Mouse (Mus musculus) G1E-ER4 (cell line): ENCODE results near the gene Chaf1a. TPM values are rescaled to one million over a fixed set of nuclear protein-coding genes. Genes with fewer than 3 reads are reported as not detected.

Source experiments
- GATA1 ChIP-seq: IDR thresholded peaks from one replicate; pipeline ENCODE4 v1.8.0; 2012; ENCODE audit warnings: low read length, inconsistent platforms
- polyA plus RNA-seq: library from polyadenylated mRNA; stranded (reverse); fragments of >175 nt; gene quantifications from 2 replicates; pipeline ENCODE4 v1.2.3, GENCODE M21; 2012

Chaf1a gene
- polyA plus RNA-seq, 1 experiment, result 95.0 TPM

GRCm38 (mm10) chr17:56030238-56030870 lies 9.9 kb upstream of the Chaf1a start:
- no peak for TF ChIP-seq GATA1

- no peak for TF ChIP-seq GATA1
Measured at GRCm38 (mm10) chr17:56030919-56031318, 9.3 kb upstream of the Chaf1a start.

GRCm38 (mm10) chr17:56031431-56031830 lies 8.8 kb upstream of the Chaf1a start:
- TF ChIP-seq GATA1, result no peak

GRCm38 (mm10) chr17:56032127-56032733 lies 8.0 kb upstream of the Chaf1a start:
- TF ChIP-seq GATA1, result no peak

- no peak for TF ChIP-seq GATA1
Measured at GRCm38 (mm10) chr17:56032831-56033230, 7.4 kb upstream of the Chaf1a start.

- TF ChIP-seq GATA1, result no peak
Measured at GRCm38 (mm10) chr17:56034040-56034725, 6.1 kb upstream of the Chaf1a start.

GRCm38 (mm10) chr17:56034726-56035100 lies 5.5 kb upstream of the Chaf1a start:
- no peak for TF ChIP-seq GATA1

- TF ChIP-seq GATA1, result no peak
Measured at GRCm38 (mm10) chr17:56035216-56035615, 5.0 kb upstream of the Chaf1a start.

- TF ChIP-seq GATA1, result no peak
Measured at GRCm38 (mm10) chr17:56036176-56036900, 3.9 kb upstream of the Chaf1a start, which contains the start of gene Sh3gl1. Gene Sh3gl1 (minus strand): TSS chr17:56036635.

GRCm38 (mm10) chr17:56036901-56037287 lies 3.3 kb upstream of the Chaf1a start:
- no peak for TF ChIP-seq GATA1

- no peak for TF ChIP-seq GATA1
Measured at GRCm38 (mm10) chr17:56038583-56039261, 1.5 kb upstream of the Chaf1a start.

- no peak for TF ChIP-seq GATA1
Measured at GRCm38 (mm10) chr17:56039345-56039744, 894 bp upstream of the Chaf1a start.

- no peak for TF ChIP-seq GATA1
Measured at GRCm38 (mm10) chr17:56040857-56041163, 571 bp downstream of the Chaf1a start.

- no peak for TF ChIP-seq GATA1
Measured at GRCm38 (mm10) chr17:56051369-56051768, 11.1 kb downstream of the Chaf1a start.

- no peak for TF ChIP-seq GATA1
Measured at GRCm38 (mm10) chr17:56054938-56055337, 14.7 kb downstream of the Chaf1a start.
